Mouse (Mus musculus) hindbrain, embryonic 10.5 days (tissue): ENCODE results near the gene Dhrs3. TPM values are rescaled to one million over a fixed set of nuclear protein-coding genes. Genes with fewer than 3 reads are reported as not detected.

Source experiments
- DNase-seq: peaks from one replicate; pipeline ENCODE4 v3.0.0-alpha.2; 2017; ENCODE audit warnings: low spot score
- H3K27ac ChIP-seq: fragments of 300-500 bp; sonication (generic); 2 replicates; pipeline ENCODE4 v1.5.1; 2016; ENCODE audit warnings: mild to moderate bottlenecking, moderate library complexity
- H3K27me3 ChIP-seq: fragments of 300-500 bp; sonication (generic); 2 replicates; pipeline ENCODE4 v1.6.1; 2016; ENCODE audit warnings: mild to moderate bottlenecking; ENCODE audit not compliant: poor library complexity, insufficient read depth, severe bottlenecking
- H3K36me3 ChIP-seq: fragments of 300-500 bp; sonication (generic); 2 replicates; pipeline ENCODE4 v1.6.1; 2016; ENCODE audit warnings: mild to moderate bottlenecking, moderate library complexity
- H3K4me1 ChIP-seq: fragments of 300-500 bp; sonication (generic); replicated peaks from 2 replicates; pipeline ENCODE4 v1.6.1; 2016; ENCODE audit warnings: mild to moderate bottlenecking
- H3K4me3 ChIP-seq: fragments of 300-500 bp; sonication (generic); 2 replicates; pipeline ENCODE4 v1.5.1; 2016; ENCODE audit warnings: mild to moderate bottlenecking, moderate library complexity
- H3K9me3 ChIP-seq: fragments of 300-500 bp; sonication (generic); 2 replicates; pipeline ENCODE4 v1.6.1; 2016; ENCODE audit warnings: mild to moderate bottlenecking, moderate library complexity
- WGBS: fragments of 180-500 bp; shearing (Covaris S2); methylation state at CpG from one replicate; pipeline ENCODE4 v1.1.7; 2016; 5-methylcytosine and 5-hydroxymethylcytosine counted together
- polyA plus RNA-seq: library from polyadenylated mRNA; unstranded; fragments of >200 nt; fragmentation: Nextera tagmentation; extraction: Ambion mirVana; gene quantifications from 2 replicates; pipeline ENCODE4 v1.2.1, GENCODE M21; 2016

Gene Dhrs3
- polyA plus RNA-seq, 1 experiment from 2014 or later = 11.8 TPM

GRCm38 (mm10) chr4:144930366-144930765 is 37.7 kb downstream of the Dhrs3 start:
- H3K4me3 ChIP-seq = no peak overlapping the region
- no peak for DNase-seq
- H3K4me1 ChIP-seq = 0 out of 2 replicates have a peak, but pooled peaks cover 3% of the 10 kb centered on the region
- no peak overlapping the region for H3K27ac ChIP-seq
- H3K27me3 ChIP-seq = no peaks in the 10 kb centered on the region
- WGBS = 45% methylated on average over 10 of the region's 10 CpGs
- H3K9me3 ChIP-seq = no peaks in the 10 kb centered on the region
- H3K36me3 ChIP-seq = no peaks in the 10 kb centered on the region

DNA sequence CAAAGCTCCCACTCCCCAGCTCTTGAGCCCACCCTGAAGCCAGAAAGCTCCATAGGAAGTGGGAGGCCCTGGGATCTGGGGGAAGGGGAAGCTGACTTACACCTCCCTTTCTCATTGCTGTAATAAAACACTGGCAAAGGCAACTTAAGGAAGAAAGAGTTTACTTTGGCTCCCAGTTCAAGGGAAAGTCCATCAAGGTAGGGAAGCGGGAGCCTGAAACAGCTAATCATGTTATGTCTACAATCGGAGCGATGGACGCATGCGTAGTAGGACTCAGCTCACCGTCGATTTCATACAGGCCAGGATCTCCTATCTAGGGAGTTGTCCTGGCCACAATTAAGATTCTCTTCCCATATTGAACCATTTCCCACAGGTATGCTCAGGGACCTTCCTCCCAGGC is 38.5 kb downstream of the Dhrs3 start:
- H3K4me1 ChIP-seq = 0 out of 2 replicates have a peak, but pooled peaks cover 3% of the 10 kb centered on the region
- no peaks in the 10 kb centered on the region for H3K27me3 ChIP-seq
- H3K27ac ChIP-seq = no peak overlapping the region
- DNase-seq = no peak
- no peak overlapping the region for H3K4me3 ChIP-seq
- no peaks in the 10 kb centered on the region for H3K9me3 ChIP-seq
- H3K36me3 ChIP-seq = no peaks in the 10 kb centered on the region
- 97% methylated on average over 7 of the region's 7 CpGs for WGBS

DNA sequence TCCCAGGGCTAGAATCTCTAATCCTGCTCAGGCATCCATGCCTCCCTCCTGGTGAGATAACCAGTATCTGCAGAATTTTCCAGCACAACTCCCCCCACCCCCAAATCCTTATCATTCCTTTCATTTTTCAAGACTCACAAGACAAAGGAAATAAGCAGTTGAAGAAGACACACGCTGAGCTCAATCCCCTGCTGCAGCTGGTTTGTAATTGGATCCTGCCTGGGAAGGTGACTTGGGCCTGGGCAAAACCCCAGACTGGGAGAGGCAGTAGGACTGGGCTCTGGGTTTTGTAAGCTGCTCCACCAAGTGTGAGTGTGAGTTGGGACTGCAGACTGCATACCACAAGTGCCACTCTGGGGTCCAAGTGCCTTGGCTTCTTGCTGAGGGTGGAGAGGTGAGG is 41.9 kb downstream of the Dhrs3 start:
- H3K27ac ChIP-seq = no peak overlapping the region
- H3K36me3 ChIP-seq = no peaks in the 10 kb centered on the region
- H3K9me3 ChIP-seq = no peaks in the 10 kb centered on the region
- WGBS = 0% methylated on average over 1 of the region's 1 CpGs
- peak; percentile 7 for DNase-seq
- no peak overlapping the region for H3K4me3 ChIP-seq
- no peaks in the 10 kb centered on the region for H3K27me3 ChIP-seq
- H3K4me1 ChIP-seq = 0 out of 2 replicates have a peak, but pooled peaks cover 3% of the 10 kb centered on the region

GRCm38 (mm10) chr4:144936563-144937154 is 44.0 kb downstream of the Dhrs3 start:
- Histone ChIP-seq H3K36me3 (no peaks in the 10 kb centered on the region), H3K27ac (no peak overlapping the region), H3K4me3 (no peak overlapping the region), H3K9me3 (no peaks in the 10 kb centered on the region), H3K4me1 (peaks cover 15% of the 10 kb centered on the region; the same call in 1 of the 2 replicates), H3K27me3 (no peaks in the 10 kb centered on the region)
- DNase-seq = no peak
- 88% methylated on average over 3 of the region's 3 CpGs for WGBS

DNA sequence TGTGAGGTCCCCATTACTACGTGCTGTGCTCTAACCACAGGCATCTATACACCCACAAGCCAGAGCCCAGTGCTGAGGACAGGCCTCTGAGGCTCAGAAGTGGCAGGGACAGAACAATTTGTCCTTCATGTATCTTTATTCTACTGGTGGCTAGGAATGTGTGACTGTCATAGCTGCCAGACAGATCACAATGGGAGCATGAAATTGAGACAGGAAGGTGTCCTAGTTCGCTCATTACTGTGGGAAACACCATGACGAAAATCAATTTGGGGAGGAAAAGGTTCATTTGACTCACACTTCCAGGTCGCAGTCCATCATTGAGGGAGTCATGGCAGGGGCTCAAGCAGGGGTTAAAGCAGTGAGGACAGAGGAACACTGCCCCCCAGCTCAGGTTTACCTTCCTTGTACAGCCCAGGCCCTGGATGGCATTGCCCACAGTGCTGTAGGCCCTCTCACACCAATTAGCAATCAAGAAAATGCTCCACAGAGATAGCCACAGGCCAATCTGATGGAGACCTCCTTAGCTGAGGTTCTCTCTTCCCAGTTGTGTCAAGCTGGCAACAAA is 47.3 kb downstream of the Dhrs3 start:
- Histone ChIP-seq H3K27ac (no peak overlapping the region), H3K27me3 (no peaks in the 10 kb centered on the region), H3K4me3 (no peak overlapping the region), H3K9me3 (no peaks in the 10 kb centered on the region), H3K36me3 (no peaks in the 10 kb centered on the region), H3K4me1 (peaks cover 15% of the 10 kb centered on the region; the same call in 1 of the 2 replicates)
- DNase-seq = no peak
- 71% methylated on average over 4 of the region's 4 CpGs for WGBS

DNA sequence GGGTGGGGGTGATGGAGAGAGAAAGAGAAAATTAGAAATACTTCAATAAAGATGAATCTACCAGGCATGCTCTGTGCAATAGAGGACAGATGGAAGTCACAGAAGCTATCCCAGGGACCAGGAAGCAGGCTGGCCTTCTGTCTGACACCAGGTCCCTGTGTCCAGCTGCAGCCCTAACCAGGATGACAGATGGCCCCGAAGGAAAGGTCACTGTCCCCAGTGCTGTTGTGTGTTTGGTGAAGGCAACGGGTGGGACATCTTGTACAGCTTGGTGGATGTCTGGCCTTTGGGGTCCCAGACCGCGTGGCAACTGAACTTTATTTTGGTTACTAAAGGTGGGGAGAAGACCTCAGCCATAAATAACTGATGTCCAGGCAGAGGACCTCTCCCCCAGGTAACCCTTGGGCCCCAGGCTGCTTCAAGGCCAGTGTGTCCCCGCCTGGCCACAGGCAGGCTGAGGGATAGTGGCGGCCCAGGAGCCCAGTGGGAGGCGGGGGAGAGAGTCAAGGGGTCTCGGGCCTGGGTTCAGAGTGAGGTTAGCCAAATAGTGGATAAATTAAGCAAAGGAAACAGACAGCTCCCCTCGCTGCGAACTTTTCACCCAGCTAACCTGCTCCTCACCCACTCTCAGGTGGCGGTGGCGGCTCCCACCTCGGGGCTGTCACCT is 48.3 kb downstream of the Dhrs3 start:
- H3K4me3 ChIP-seq = no peak overlapping the region
- no peaks in the 10 kb centered on the region for H3K27me3 ChIP-seq
- H3K27ac ChIP-seq = 0 out of 2 replicates have a peak overlapping the region, but pooled peaks have one; percentile 12
- peaks cover 15% of the 10 kb centered on the region; the same call in 1 of the 2 replicates for H3K4me1 ChIP-seq
- 76% methylated on average over 13 of the region's 13 CpGs for WGBS
- H3K9me3 ChIP-seq = no peaks in the 10 kb centered on the region
- no peaks in the 10 kb centered on the region for H3K36me3 ChIP-seq
- DNase-seq = no peak

GRCm38 (mm10) chr4:144942433-144942832 is 49.8 kb downstream of the Dhrs3 start:
- Histone ChIP-seq H3K4me1 (peaks cover 15% of the 10 kb centered on the region; the same call in 1 of the 2 replicates), H3K27me3 (no peaks in the 10 kb centered on the region), H3K4me3 (no peak overlapping the region), H3K36me3 (no peaks in the 10 kb centered on the region), H3K27ac (no peak overlapping the region), H3K9me3 (no peaks in the 10 kb centered on the region)
- WGBS = 94% methylated on average over 3 of the region's 3 CpGs
- no peak for DNase-seq

DNA sequence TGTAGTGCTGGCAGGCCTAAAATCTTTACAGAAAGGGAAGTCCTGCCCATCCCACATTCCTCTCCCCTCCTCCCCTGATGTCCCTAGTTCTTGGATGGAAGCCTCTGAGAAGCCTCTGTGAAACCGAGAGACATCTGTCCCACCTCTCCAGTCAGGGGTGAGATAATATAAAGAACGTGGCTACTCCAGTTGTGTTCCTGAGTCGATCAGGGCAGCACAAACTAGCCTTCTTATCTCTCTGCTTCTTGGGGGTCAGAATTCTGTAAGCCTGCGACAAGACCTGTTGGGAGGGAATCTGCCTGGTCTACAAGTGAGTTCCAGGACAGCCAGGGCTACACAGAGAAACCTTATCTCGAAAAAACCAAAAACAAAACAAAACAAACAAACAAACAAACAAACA is 50.6 kb downstream of the Dhrs3 start:
- no peak overlapping the region for H3K27ac ChIP-seq
- no peaks in the 10 kb centered on the region for H3K36me3 ChIP-seq
- no peaks in the 10 kb centered on the region for H3K9me3 ChIP-seq
- 84% methylated on average over 5 of the region's 5 CpGs for WGBS
- H3K4me3 ChIP-seq = no peak overlapping the region
- no peaks in the 10 kb centered on the region for H3K27me3 ChIP-seq
- DNase-seq = no peak
- H3K4me1 ChIP-seq = peaks cover 18% of the 10 kb centered on the region; the same call in 1 of the 2 replicates

DNA sequence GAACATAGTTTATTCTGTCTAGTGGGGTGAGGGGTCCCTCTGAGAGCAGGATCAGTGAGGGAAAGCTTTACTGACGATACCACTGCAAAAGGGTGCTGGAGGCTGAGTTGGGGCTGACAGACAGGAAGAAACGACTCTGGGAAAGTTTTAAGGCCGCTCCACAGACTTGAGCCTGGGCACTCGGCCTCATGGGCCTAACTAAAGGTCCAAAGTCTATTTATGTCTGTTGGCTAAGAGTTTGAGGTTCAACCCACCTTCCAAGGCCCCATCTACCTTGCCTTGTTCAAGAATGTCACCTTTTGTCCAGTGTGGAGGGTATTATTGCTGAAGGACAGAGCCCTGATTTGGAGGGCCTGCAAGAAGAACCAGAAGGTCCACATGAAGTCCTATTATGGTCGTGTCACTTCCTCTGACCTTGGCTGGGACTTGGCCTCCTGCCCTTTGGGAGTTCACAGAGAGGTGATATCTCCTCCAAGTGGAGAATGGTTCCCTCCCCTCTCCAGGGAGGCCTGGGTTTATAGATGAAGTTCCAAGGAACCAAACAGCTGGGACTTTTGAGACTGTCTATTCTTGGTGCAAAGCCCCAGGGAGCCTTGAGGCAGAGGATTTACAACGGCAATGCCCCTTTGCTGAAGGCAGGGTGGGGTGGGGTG is 55.2 kb downstream of the Dhrs3 start:
- no peak overlapping the region for H3K4me3 ChIP-seq
- WGBS = 78% methylated on average over 6 of the region's 6 CpGs
- no peaks in the 10 kb centered on the region for H3K36me3 ChIP-seq
- no peaks in the 10 kb centered on the region for H3K9me3 ChIP-seq
- no peaks in the 10 kb centered on the region for H3K27me3 ChIP-seq
- H3K4me1 ChIP-seq = peaks cover 22% of the 10 kb centered on the region
- no peak for DNase-seq
- H3K27ac ChIP-seq = no peak overlapping the region

GRCm38 (mm10) chr4:144949441-144950326 is 57.1 kb downstream of the Dhrs3 start:
- H3K27me3 ChIP-seq = no peaks in the 10 kb centered on the region
- 15% methylated on average over 9 of the region's 9 CpGs for WGBS
- H3K27ac ChIP-seq = peak overlapping the region; percentile 75
- H3K36me3 ChIP-seq = no peaks in the 10 kb centered on the region
- H3K4me3 ChIP-seq = no peak overlapping the region
- H3K9me3 ChIP-seq = no peaks in the 10 kb centered on the region
- H3K4me1 ChIP-seq = peaks cover 22% of the 10 kb centered on the region
- DNase-seq = peak; percentile 58

DNA sequence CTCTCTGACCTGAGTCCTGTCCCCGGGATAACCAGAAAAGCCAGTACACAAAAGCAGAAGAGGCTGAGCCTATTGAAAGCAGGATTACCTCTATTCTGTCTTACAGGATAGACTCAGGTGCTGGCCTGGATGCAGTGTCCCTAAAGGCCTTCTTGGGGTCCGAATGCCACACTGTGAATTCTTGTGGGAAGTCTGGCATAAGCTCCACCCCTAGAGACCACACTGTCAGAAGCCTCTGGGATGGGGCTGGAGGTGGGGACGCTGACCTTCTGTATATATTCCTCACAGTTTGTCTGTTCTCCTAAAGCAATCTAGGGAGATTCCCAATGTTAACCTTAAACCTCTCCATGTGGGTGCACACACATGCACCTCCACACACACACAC is 57.7 kb downstream of the Dhrs3 start:
- no peaks in the 10 kb centered on the region for H3K36me3 ChIP-seq
- no peaks in the 10 kb centered on the region for H3K27me3 ChIP-seq
- peak overlapping the region; percentile 75 for H3K27ac ChIP-seq
- peaks cover 22% of the 10 kb centered on the region for H3K4me1 ChIP-seq
- WGBS = 64% methylated on average over 3 of the region's 3 CpGs
- no peak overlapping the region for H3K4me3 ChIP-seq
- H3K9me3 ChIP-seq = no peaks in the 10 kb centered on the region
- DNase-seq = no peak

DNA sequence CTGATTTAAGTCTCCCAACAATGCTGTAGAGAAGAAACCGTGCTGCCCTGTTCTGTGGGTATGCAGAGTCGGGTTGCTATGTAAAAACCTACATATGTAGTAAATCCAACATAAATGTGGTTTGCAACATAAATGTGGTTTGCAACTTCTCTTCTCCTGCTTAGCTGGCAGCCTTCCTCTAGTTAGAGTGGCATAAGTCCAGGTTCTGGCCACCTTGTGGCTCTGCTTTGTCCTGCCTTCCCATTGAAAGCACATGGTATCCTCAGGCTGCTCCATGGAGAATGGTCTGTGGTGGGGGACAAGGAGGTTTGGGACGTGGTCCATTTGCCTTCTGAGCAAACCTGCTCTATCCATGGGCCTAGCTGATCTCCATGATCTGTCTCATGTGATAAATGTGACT is 58.3 kb downstream of the Dhrs3 start:
- WGBS = 90% methylated on average over 3 of the region's 3 CpGs
- no peak overlapping the region for H3K4me3 ChIP-seq
- no peaks in the 10 kb centered on the region for H3K9me3 ChIP-seq

More for the DNA sequence above, 58.3 kb downstream of the Dhrs3 start:
- Histone ChIP-seq H3K36me3 (no peaks in the 10 kb centered on the region), H3K27ac (no peak overlapping the region), H3K27me3 (no peaks in the 10 kb centered on the region), H3K4me1 (peaks cover 22% of the 10 kb centered on the region)
- no peak for DNase-seq
